Mouse (Mus musculus) midbrain, embryonic 10.5 days (tissue): ENCODE measurements around the gene Tmed9. TPM values are rescaled to one million over a fixed set of nuclear protein-coding genes. Genes with fewer than 3 reads are reported as not detected.
A peak's percentile ranks its signal among the peaks of the same experiment; 100 is the strongest.
"Not testable (repeated sequence)": the region's sequence is repeated elsewhere in the genome, so short reads cannot be mapped to it uniquely, and the experiment has no call there.

ENCODE experiments used
- DNase-seq: peaks from one replicate; pipeline ENCODE4 v3.0.0-alpha.2; 2017; ENCODE audit warnings: low spot score
- H3K27ac ChIP-seq: fragments of 300-500 bp; sonication (generic); replicated peaks from 2 replicates; pipeline ENCODE4 v1.5.1; 2016; ENCODE audit warnings: mild to moderate bottlenecking
- H3K27me3 ChIP-seq: fragments of 300-500 bp; sonication (generic); 2 replicates; pipeline ENCODE4 v1.6.1; 2016; ENCODE audit warnings: low read depth, mild to moderate bottlenecking; ENCODE audit not compliant: poor library complexity, severe bottlenecking
- H3K36me3 ChIP-seq: fragments of 300-500 bp; sonication (generic); 2 replicates; pipeline ENCODE4 v1.6.1; 2016; ENCODE audit warnings: mild to moderate bottlenecking, moderate library complexity
- H3K4me1 ChIP-seq: fragments of 300-500 bp; sonication (generic); 2 replicates; pipeline ENCODE4 v1.6.1; 2016
- H3K4me3 ChIP-seq: fragments of 300-500 bp; sonication (generic); 2 replicates; pipeline ENCODE4 v1.5.1; 2016; ENCODE audit warnings: mild to moderate bottlenecking, moderate library complexity
- H3K9me3 ChIP-seq: fragments of 300-500 bp; sonication (generic); replicated peaks from 2 replicates; pipeline ENCODE4 v1.6.1; 2016; ENCODE audit warnings: mild to moderate bottlenecking
- WGBS: fragments of 180-500 bp; shearing (Covaris S2); methylation state at CpG from one replicate; pipeline ENCODE4 v1.1.7; 2016; 5-methylcytosine and 5-hydroxymethylcytosine counted together
- polyA plus RNA-seq: library from polyadenylated mRNA; unstranded; fragments of >200 nt; fragmentation: Nextera tagmentation; extraction: Ambion mirVana; gene quantifications from 2 replicates; pipeline ENCODE4 v1.2.1, GENCODE M21; 2016

Gene Tmed9
- polyA plus RNA-seq, 1 experiment from 2014 or later, result 114 TPM

DNA sequence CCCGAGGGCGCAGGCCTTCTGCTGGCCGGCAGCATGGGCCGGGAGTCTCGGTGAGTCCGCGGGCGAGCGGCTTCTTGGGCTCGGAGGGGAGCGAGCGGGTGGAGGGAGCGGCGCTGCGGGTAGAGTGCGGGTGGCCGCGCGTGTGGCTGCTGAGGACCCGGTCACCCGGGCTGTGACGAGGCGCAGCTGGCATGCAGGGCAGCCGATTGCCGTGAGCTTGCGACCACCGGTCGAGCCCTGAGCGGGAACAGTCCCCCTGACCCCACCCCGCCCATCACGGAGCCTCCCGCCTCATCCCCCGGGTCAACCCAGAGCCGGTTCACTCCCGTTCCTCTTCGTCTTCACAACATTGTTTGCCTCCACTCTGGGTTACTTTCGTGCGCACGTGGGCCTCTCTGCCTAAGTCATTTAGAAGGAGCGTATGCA is 61.6 kb downstream of the Tmed9 start:
- H3K9me3 ChIP-seq, result no peaks in the 10 kb centered on the region
- peak overlapping the region; percentile 91 for H3K27ac ChIP-seq
- 0% methylated on average over 39 of the region's 40 CpGs for WGBS
- H3K27me3 ChIP-seq, result no peaks in the 10 kb centered on the region
- H3K4me1 ChIP-seq, result peaks cover 22% of the 10 kb centered on the region
- H3K36me3 ChIP-seq, result peaks cover 66% of the 10 kb centered on the region
- no peak for DNase-seq
- H3K4me3 ChIP-seq, result peak overlapping the region; percentile 99

DNA sequence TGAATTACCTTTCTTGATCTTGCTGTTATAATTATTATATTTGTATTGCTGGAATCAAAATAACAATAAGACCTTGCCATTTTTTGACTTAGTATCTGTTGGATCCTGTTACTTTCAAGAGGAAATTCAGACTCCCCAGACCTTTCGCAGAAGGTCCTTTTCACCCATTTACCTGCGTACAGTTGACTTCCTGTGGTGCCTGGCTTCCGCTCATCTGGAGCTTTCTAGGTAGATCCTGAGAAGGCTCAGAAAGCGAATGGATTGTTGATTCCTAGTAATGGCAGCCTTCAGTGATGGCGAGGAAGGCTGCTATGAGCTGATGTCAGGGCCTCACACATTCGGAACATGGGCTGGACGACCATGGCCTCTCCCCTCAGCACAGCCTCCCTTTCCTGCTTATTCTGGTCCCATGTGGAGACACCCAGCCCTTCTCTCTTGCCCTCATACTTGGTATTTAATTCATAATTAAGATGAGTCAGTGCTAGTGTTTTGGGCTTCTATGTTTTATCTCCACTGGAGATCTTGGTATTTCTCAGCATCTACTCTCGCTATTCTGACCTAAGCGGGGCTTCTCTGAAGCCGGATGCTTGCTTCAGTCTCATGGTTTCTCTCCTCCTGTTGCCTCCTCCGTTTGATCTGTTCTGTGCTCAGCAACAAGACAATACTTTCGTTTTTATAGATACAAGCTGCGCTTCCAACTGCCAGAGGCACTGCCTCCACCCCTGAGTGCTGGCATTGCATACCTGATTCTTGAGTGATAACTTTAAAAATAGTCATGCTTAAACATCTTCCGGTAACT is 62.9 kb downstream of the Tmed9 start:
- Histone ChIP-seq H3K36me3 (peaks cover 67% of the 10 kb centered on the region), H3K27ac (no peak overlapping the region)
- WGBS, result 92% methylated on average over 14 of the region's 14 CpGs

GRCm38 (mm10) chr13:55640480-55640879 is 66.9 kb downstream of the Tmed9 start:
- not testable (repeated sequence) for H3K9me3 ChIP-seq, H3K4me3 ChIP-seq, H3K27me3 ChIP-seq, H3K27ac ChIP-seq
- peak; percentile 73 for DNase-seq
- 68% methylated on average over 8 of the region's 8 CpGs for WGBS
- H3K4me1 ChIP-seq, result peaks cover 15% of the 10 kb centered on the region
- H3K36me3 ChIP-seq, result peaks cover 77% of the 10 kb centered on the region

More for the DNA sequence above, 62.9 kb downstream of the Tmed9 start:
- Histone ChIP-seq H3K9me3 (no peaks in the 10 kb centered on the region), H3K4me1 (peaks cover 22% of the 10 kb centered on the region), H3K4me3 (peak overlapping the region; percentile 99), H3K27me3 (no peaks in the 10 kb centered on the region)
- no peak for DNase-seq

- no peaks in the 10 kb centered on the region for H3K9me3 ChIP-seq
- DNase-seq, result peak; percentile 27
- H3K27ac ChIP-seq, result no peak overlapping the region
- no peaks in the 10 kb centered on the region for H3K4me1 ChIP-seq
- peaks cover 88% of the 10 kb centered on the region for H3K36me3 ChIP-seq
- no peaks in the 10 kb centered on the region for H3K27me3 ChIP-seq
- no peak overlapping the region for H3K4me3 ChIP-seq
- WGBS, result 90% methylated on average over 2 of the region's 2 CpGs
Measured at GRCm38 (mm10) chr13:55644525-55644924, 71.0 kb downstream of the Tmed9 start.

Other genes with a start within 250 kb of the Tmed9 start
- 24.2 and 28.1 TPM in 2 replicates for gene Mxd3, start 243.9 kb upstream of the Tmed9 start, polyA plus RNA-seq
- gene Lman2, start 210.9 kb upstream of the Tmed9 start, polyA plus RNA-seq, result 105 and 107 TPM in 2 replicates
- gene Rgs14, start 204.0 kb upstream of the Tmed9 start, polyA plus RNA-seq, result 0.41 and 0.52 TPM in 2 replicates
- not detected in 2 replicates for gene Slc34a1, start 175.5 kb upstream of the Tmed9 start, polyA plus RNA-seq
- not detected in 2 replicates for gene Pfn3, start 158.5 kb upstream of the Tmed9 start, polyA plus RNA-seq
- 0.14 TPM in 1 of 2 replicates, not detected in the other for gene F12, start 146.9 kb upstream of the Tmed9 start, polyA plus RNA-seq
- gene Grk6, start 128.7 kb upstream of the Tmed9 start, polyA plus RNA-seq, result 41.8 and 51.4 TPM in 2 replicates
- gene Prr7, start 109.5 kb upstream of the Tmed9 start, polyA plus RNA-seq, result 0.69 and 0.87 TPM in 2 replicates
- gene Dbn1, start 85.6 kb upstream of the Tmed9 start, polyA plus RNA-seq, result 381 and 466 TPM in 2 replicates
- 191 and 195 TPM in 2 replicates for gene Pdlim7, start 60.1 kb upstream of the Tmed9 start, polyA plus RNA-seq
- gene Dok3, start 44.4 kb upstream of the Tmed9 start, polyA plus RNA-seq, result 3.1 and 3.6 TPM in 2 replicates
- gene Ddx41, start 37.1 kb upstream of the Tmed9 start, polyA plus RNA-seq, result 86.3 and 92.0 TPM in 2 replicates
- 56.7 and 63.1 TPM in 2 replicates for gene Fam193b, start 2.6 kb upstream of the Tmed9 start, polyA plus RNA-seq
- gene B4galt7, start 26.2 kb downstream of the Tmed9 start, polyA plus RNA-seq, result 30.5 and 37.6 TPM in 2 replicates
- gene Caml, start 49.3 kb downstream of the Tmed9 start, polyA plus RNA-seq, result 59.1 and 60.8 TPM in 2 replicates
- gene Ddx46, start 61.3 kb downstream of the Tmed9 start, polyA plus RNA-seq, result 37.3 and 41.4 TPM in 2 replicates
- 48.3 and 52.1 TPM in 2 replicates for gene B230219D22Rik, start 119.4 kb downstream of the Tmed9 start, polyA plus RNA-seq
- gene Txndc15, start 140.9 kb downstream of the Tmed9 start, polyA plus RNA-seq, result 77.6 and 84.3 TPM in 2 replicates
- gene Pcbd2, start 153.6 kb downstream of the Tmed9 start, polyA plus RNA-seq, result 33.8 and 34.8 TPM in 2 replicates
- gene Catsper3, start 210.8 kb downstream of the Tmed9 start, polyA plus RNA-seq, result not detected in 2 replicates